Mouse (Mus musculus): ENCODE results near the gene Elmo1. TPM values are rescaled to one million over a fixed set of nuclear protein-coding genes. Genes with fewer than 3 reads are reported as not detected.

The Elmo1 gene
- polyA plus RNA-seq, 1 experiment from 2014 or later = 24.3 TPM

- H3K4me2 ChIP-seq = no peak overlapping the region
- H3K9ac ChIP-seq = no peak overlapping the region
- no peaks in the 10 kb centered on the region for H3K27me3 ChIP-seq
- H3K9me3 ChIP-seq (replicated peaks) = no peaks in the 10 kb centered on the region
- peak; percentile 48; the same call in 1 of the 2 replicates for ATAC-seq
- WGBS = 74% methylated on average over 11 of the region's 11 CpGs
- H3K27ac ChIP-seq = no peak overlapping the region
- H3K4me1 ChIP-seq = 0 out of 2 replicates have a peak, but pooled peaks cover 4% of the 10 kb centered on the region
- H3K4me3 ChIP-seq = no peak overlapping the region
- H3K36me3 ChIP-seq (ENCODE audit: poor library complexity, severe bottlenecking) = no peaks in the 10 kb centered on the region
Observed at GRCm38 (mm10) chr13:20231837-20232728, 141.7 kb downstream of the Elmo1 start.

GRCm38 (mm10) chr13:20233707-20234106, 143.3 kb downstream of the Elmo1 start:
- H3K9me3 ChIP-seq (replicated peaks) = no peaks in the 10 kb centered on the region
- H3K9ac ChIP-seq = no peak overlapping the region
- no peaks in the 10 kb centered on the region for H3K27me3 ChIP-seq
- no peak overlapping the region for H3K4me2 ChIP-seq
- no peak overlapping the region for H3K27ac ChIP-seq
- no peak for ATAC-seq
- WGBS = 85% methylated on average over 7 of the region's 7 CpGs
- H3K4me1 ChIP-seq = no peaks in the 10 kb centered on the region
- H3K36me3 ChIP-seq (ENCODE audit: poor library complexity, severe bottlenecking) = no peaks in the 10 kb centered on the region
- no peak overlapping the region for H3K4me3 ChIP-seq

- Histone ChIP-seq H3K36me3 (ENCODE audit: poor library complexity, severe bottlenecking) (no peaks in the 10 kb centered on the region), H3K4me2 (no peak overlapping the region), H3K4me3 (no peak overlapping the region), H3K4me1 (no peaks in the 10 kb centered on the region), H3K9me3 (replicated peaks) (no peaks in the 10 kb centered on the region), H3K27me3 (no peaks in the 10 kb centered on the region), H3K27ac (no peak overlapping the region), H3K9ac (no peak overlapping the region)
- no peak for ATAC-seq
- WGBS = 83% methylated on average over 5 of the region's 5 CpGs
Observed at GRCm38 (mm10) chr13:20237615-20238014, 147.2 kb downstream of the Elmo1 start.

GRCm38 (mm10) chr13:20238146-20238545, 147.8 kb downstream of the Elmo1 start:
- H3K9ac ChIP-seq = no peak overlapping the region
- H3K9me3 ChIP-seq (replicated peaks) = no peaks in the 10 kb centered on the region
- no peak overlapping the region for H3K4me2 ChIP-seq
- 73% methylated on average over 3 of the region's 3 CpGs for WGBS
- no peaks in the 10 kb centered on the region for H3K36me3 ChIP-seq (ENCODE audit: poor library complexity, severe bottlenecking)
- H3K4me1 ChIP-seq = no peaks in the 10 kb centered on the region
- no peak overlapping the region for H3K27ac ChIP-seq
- no peaks in the 10 kb centered on the region for H3K27me3 ChIP-seq
- ATAC-seq = no peak
- H3K4me3 ChIP-seq = no peak overlapping the region

- Histone ChIP-seq H3K27ac (no peak overlapping the region), H3K4me1 (no peaks in the 10 kb centered on the region), H3K4me2 (no peak overlapping the region), H3K27me3 (no peaks in the 10 kb centered on the region), H3K4me3 (no peak overlapping the region), H3K9ac (no peak overlapping the region), H3K9me3 (replicated peaks) (no peaks in the 10 kb centered on the region), H3K36me3 (ENCODE audit: poor library complexity, severe bottlenecking) (no peaks in the 10 kb centered on the region)
- ATAC-seq = no peak
- WGBS = 91% methylated on average over 3 of the region's 3 CpGs
Observed at GRCm38 (mm10) chr13:20238743-20239142, 148.3 kb downstream of the Elmo1 start.

- Histone ChIP-seq H3K27ac (no peak overlapping the region), H3K9ac (no peak overlapping the region), H3K4me3 (no peak overlapping the region), H3K4me1 (0 out of 2 replicates have a peak, but pooled peaks cover 6% of the 10 kb centered on the region), H3K9me3 (replicated peaks) (no peaks in the 10 kb centered on the region), H3K36me3 (ENCODE audit: poor library complexity, severe bottlenecking) (no peaks in the 10 kb centered on the region), H3K4me2 (no peak overlapping the region), H3K27me3 (no peaks in the 10 kb centered on the region)
- ATAC-seq = peak; percentile 84; the same call in 1 of the 2 replicates
Observed at GRCm38 (mm10) chr13:20250069-20250668, 159.8 kb downstream of the Elmo1 start.

- 80% methylated on average over 6 of the region's 6 CpGs for WGBS
- H3K9me3 ChIP-seq (replicated peaks) = no peaks in the 10 kb centered on the region
- H3K4me3 ChIP-seq = no peak overlapping the region
- no peak overlapping the region for H3K4me2 ChIP-seq
- ATAC-seq = no peak
- no peaks in the 10 kb centered on the region for H3K36me3 ChIP-seq (ENCODE audit: poor library complexity, severe bottlenecking)
- H3K27ac ChIP-seq = no peak overlapping the region
- no peak overlapping the region for H3K9ac ChIP-seq
- no peaks in the 10 kb centered on the region for H3K27me3 ChIP-seq
- H3K4me1 ChIP-seq = 0 out of 2 replicates have a peak, but pooled peaks cover 4% of the 10 kb centered on the region
Observed at GRCm38 (mm10) chr13:20254911-20255310, 164.5 kb downstream of the Elmo1 start.

- Histone ChIP-seq H3K27me3 (no peaks in the 10 kb centered on the region), H3K4me3 (no peak overlapping the region), H3K27ac (no peak overlapping the region), H3K36me3 (ENCODE audit: poor library complexity, severe bottlenecking) (no peaks in the 10 kb centered on the region), H3K9ac (no peak overlapping the region), H3K4me2 (no peak overlapping the region), H3K4me1 (no peaks in the 10 kb centered on the region), H3K9me3 (replicated peaks) (no peaks in the 10 kb centered on the region)
- 85% methylated on average over 3 of the region's 3 CpGs for WGBS
- no peak for ATAC-seq
Observed at GRCm38 (mm10) chr13:20255380-20255779, 165.0 kb downstream of the Elmo1 start.

- Histone ChIP-seq H3K4me2 (no peak overlapping the region), H3K4me3 (no peak overlapping the region), H3K9ac (no peak overlapping the region), H3K27me3 (no peaks in the 10 kb centered on the region), H3K27ac (no peak overlapping the region), H3K4me1 (no peaks in the 10 kb centered on the region), H3K36me3 (ENCODE audit: poor library complexity, severe bottlenecking) (no peaks in the 10 kb centered on the region), H3K9me3 (replicated peaks) (no peaks in the 10 kb centered on the region)
- 95% methylated on average over 4 of the region's 4 CpGs for WGBS
- ATAC-seq = no peak
Observed at GRCm38 (mm10) chr13:20256613-20257012, 166.2 kb downstream of the Elmo1 start.

GRCm38 (mm10) chr13:20257562-20258525, 167.4 kb downstream of the Elmo1 start:
- Histone ChIP-seq H3K27me3 (no peaks in the 10 kb centered on the region), H3K4me3 (no peak overlapping the region), H3K4me1 (no peaks in the 10 kb centered on the region), H3K27ac (no peak overlapping the region), H3K9ac (no peak overlapping the region), H3K9me3 (replicated peaks) (no peaks in the 10 kb centered on the region), H3K4me2 (no peak overlapping the region), H3K36me3 (ENCODE audit: poor library complexity, severe bottlenecking) (no peaks in the 10 kb centered on the region)
- 84% methylated on average over 8 of the region's 8 CpGs for WGBS
- ATAC-seq = no peak

- 91% methylated on average over 1 of the region's 1 CpGs for WGBS
- H3K4me2 ChIP-seq = no peak overlapping the region
- no peak overlapping the region for H3K27ac ChIP-seq
- no peaks in the 10 kb centered on the region for H3K4me1 ChIP-seq
- H3K9me3 ChIP-seq (replicated peaks) = no peaks in the 10 kb centered on the region; the same call in 1 of the 2 replicates
- no peak overlapping the region for H3K4me3 ChIP-seq
- no peak for ATAC-seq
- no peak overlapping the region for H3K9ac ChIP-seq
- H3K27me3 ChIP-seq = no peaks in the 10 kb centered on the region
- H3K36me3 ChIP-seq (ENCODE audit: poor library complexity, severe bottlenecking) = no peaks in the 10 kb centered on the region
Observed at GRCm38 (mm10) chr13:20263173-20263572, 172.8 kb downstream of the Elmo1 start.

All from forebrain, embryonic 13.5 days (tissue).